Mouse (Mus musculus) thymus, postnatal 25 days (tissue): ENCODE data around the gene Zdhhc22.

Experiments
- DNase-seq: peaks from one replicate; pipeline ENCODE4 v3.0.0; 2022

Zdhhc22 gene

GRCm38 (mm10) chr12:86994166-86994565 lies 3.9 kb upstream of the Zdhhc22 start:
- no peak for DNase-seq

- DNase-seq: no peak
These were observed 503 bp upstream of the Zdhhc22 start for GRCm38 (mm10) chr12:86990755-86991110.

GRCm38 (mm10) chr12:86989378-86989777 lies 852 bp downstream of the Zdhhc22 start:
- DNase-seq: no peak

- no peak for DNase-seq
These were observed 2.0 kb downstream of the Zdhhc22 start for GRCm38 (mm10) chr12:86988227-86988626.

- DNase-seq: no peak
These were observed 3.7 kb downstream of the Zdhhc22 start for GRCm38 (mm10) chr12:86986562-86986961.

GRCm38 (mm10) chr12:86984194-86984555 lies 6.1 kb downstream of the Zdhhc22 start:
- DNase-seq: no peak

GRCm38 (mm10) chr12:86983470-86984193 lies 6.6 kb downstream of the Zdhhc22 start:
- DNase-seq: peak; percentile 42

GRCm38 (mm10) chr12:86981180-86981579 lies 9.1 kb downstream of the Zdhhc22 start:
- no peak for DNase-seq

GRCm38 (mm10) chr12:86977833-86978232 lies 12.4 kb downstream of the Zdhhc22 start:
- no peak for DNase-seq

GRCm38 (mm10) chr12:86976511-86977168 lies 13.6 kb downstream of the Zdhhc22 start:
- DNase-seq: no peak

GRCm38 (mm10) chr12:86975761-86976160 lies 14.5 kb downstream of the Zdhhc22 start:
- no peak for DNase-seq

GRCm38 (mm10) chr12:86974387-86975288 lies 15.6 kb downstream of the Zdhhc22 start:
- DNase-seq: peak; percentile 69

- DNase-seq: no peak
These were observed 16.5 kb downstream of the Zdhhc22 start for GRCm38 (mm10) chr12:86973706-86974105.

GRCm38 (mm10) chr12:86973216-86973615 lies 17.0 kb downstream of the Zdhhc22 start:
- no peak for DNase-seq

GRCm38 (mm10) chr12:86971089-86971488 lies 19.1 kb downstream of the Zdhhc22 start:
- DNase-seq: no peak

- DNase-seq: no peak
These were observed 21.0 kb downstream of the Zdhhc22 start for GRCm38 (mm10) chr12:86969220-86969601.

GRCm38 (mm10) chr12:86968468-86969219 lies 21.6 kb downstream of the Zdhhc22 start:
- no peak for DNase-seq

- DNase-seq: no peak
These were observed 24.9 kb downstream of the Zdhhc22 start for GRCm38 (mm10) chr12:86965237-86965799.

- DNase-seq: no peak
These were observed 25.8 kb downstream of the Zdhhc22 start for GRCm38 (mm10) chr12:86964278-86965057.

- DNase-seq: no peak
These were observed 28.5 kb downstream of the Zdhhc22 start for GRCm38 (mm10) chr12:86961589-86962344.

GRCm38 (mm10) chr12:86960791-86961335 lies 29.4 kb downstream of the Zdhhc22 start:
- DNase-seq: no peak
